Mouse (Mus musculus): Measurements from ENCODE around the gene 2310039H08Rik.

GRCm38 (mm10) chr17:46782341-46783221, 10.1 kb downstream of the 2310039H08Rik start, which contains the start of gene Rpl7l1:
- TF ChIP-seq GATA1 (IDR thresholded peaks at IDR 0.05; ENCODE audit: borderline replicate concordance, low read length) (no peak), CTCF (IDR thresholded peaks at IDR 0.05; ENCODE audit: low read depth, low read length) (peak; percentile 42), TAL1 (conservative IDR thresholded peaks at IDR 0.05; ENCODE audit: low read depth, low read length) (no peak), POLR2AphosphoS5 (IDR thresholded peaks at IDR 0.05; ENCODE audit: insufficient replicate concordance, low read depth, low read length) (no peak)

Data from G1E (cell line).